Mouse (Mus musculus) cerebellum, postnatal 36 days (tissue): ENCODE data around the gene Vmn1r166.
"Not testable (repeated sequence)": the region's sequence is repeated elsewhere in the genome, so short reads cannot be mapped to it uniquely, and the experiment has no call there.

Experiments
- DNase-seq, 2 experiments: peaks; one replicate each; pipeline ENCODE4 v3.0.0; 2021 to 2022; ENCODE audit warnings: mixed read lengths in 2 of 2

Gene Vmn1r166

DNA sequence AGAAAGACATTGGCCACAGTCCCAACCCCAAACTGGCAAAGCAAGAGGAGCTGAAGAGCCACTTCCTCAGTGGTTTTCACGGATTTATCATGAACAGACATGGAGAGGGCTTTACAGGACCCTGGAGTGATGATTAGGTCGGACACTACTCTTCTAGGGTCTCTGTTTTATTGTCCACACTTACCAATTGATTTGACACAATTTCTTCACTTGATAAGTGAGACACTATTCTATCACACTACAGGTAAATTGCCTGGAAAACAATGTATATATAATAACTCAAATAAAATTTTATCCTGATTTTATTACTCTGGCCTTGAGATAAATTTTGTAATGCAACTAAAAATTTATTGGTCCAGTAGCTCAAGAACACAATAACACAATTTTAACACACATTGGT, at the start of gene Vmn1r166:
TSS of gene Vmn1r166 (minus strand) at position 101 of the 400 bp plus-strand sequence.
- not testable (repeated sequence) for DNase-seq

- not testable (repeated sequence) for DNase-seq
Measured at GRCm38 (mm10) chr7:23300892-23301291, 49.4 kb upstream of the Vmn1r166 start, which contains the start of gene Nlrp4e. Nlrp4e (plus strand) TSS chr7:23301192.

- not testable (repeated sequence) for DNase-seq
Measured at GRCm38 (mm10) chr7:23278800-23279199, 27.3 kb upstream of the Vmn1r166 start, which contains the start of gene Gm6902. Gm6902 (minus strand) TSS chr7:23278900.

GRCm38 (mm10) chr7:23217032-23217431, 34.5 kb downstream of the Vmn1r166 start, which contains the start of gene Vmn1r165:
Vmn1r165 (plus strand) TSS chr7:23217332.
- not testable (repeated sequence) for DNase-seq
